Mouse (Mus musculus) olfactory bulb, adult 2 months (tissue): ENCODE data around the gene Mif4gd.

Experiments
- CTCF ChIP-seq: fragments of 200-500 bp; IDR thresholded peaks from 2 replicates; pipeline ENCODE4 v1.5.1; 2012; ENCODE audit warnings: low read depth, mild to moderate bottlenecking, low read length, moderate library complexity; ENCODE audit not compliant: insufficient read depth
- POLR2A ChIP-seq: fragments of 200-500 bp; IDR thresholded peaks from 2 replicates; pipeline ENCODE4 v1.6.1; 2012; ENCODE audit warnings: mild to moderate bottlenecking, low read depth, low read length, moderate library complexity; ENCODE audit not compliant: insufficient read depth

DNA sequence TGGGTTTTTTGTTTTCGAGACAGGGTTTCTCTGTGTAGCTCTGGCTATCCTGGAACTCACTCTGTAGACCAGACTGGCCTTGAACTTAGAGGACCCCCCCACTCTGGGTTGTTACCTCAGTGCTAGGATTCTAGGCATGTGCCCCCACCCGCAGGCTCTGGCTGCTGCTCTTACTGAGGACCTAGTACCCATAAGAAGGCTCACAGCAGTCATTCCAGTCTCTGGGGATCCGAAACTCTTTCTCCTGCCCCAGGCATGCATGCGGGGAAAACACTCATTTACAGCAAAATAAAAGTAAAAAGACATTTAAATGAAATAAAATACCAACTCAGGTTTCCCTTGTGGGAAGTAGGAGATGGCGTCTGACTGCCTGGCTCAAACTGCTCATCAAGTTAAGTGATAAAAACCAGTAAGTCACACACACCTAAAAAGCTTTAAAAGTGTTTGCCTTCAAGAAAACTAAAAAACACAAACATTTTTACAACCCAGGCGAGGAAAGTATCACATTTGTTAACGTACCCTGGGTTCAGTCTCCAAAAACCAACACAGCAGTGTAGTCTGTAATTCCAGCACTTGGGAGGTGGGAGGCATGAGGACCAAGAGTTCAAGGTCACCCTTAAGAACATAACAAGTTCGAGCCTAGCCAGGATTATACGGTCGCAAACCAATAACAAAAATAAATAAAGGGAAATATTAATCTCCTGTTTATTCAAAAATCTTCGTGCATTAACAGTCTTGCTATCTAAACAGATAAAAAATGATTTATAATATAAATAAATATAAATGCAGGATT is 14.3 kb upstream of the Mif4gd start:
- TF ChIP-seq CTCF (no peak), POLR2A (no peak)
